Mouse (Mus musculus) hindbrain, embryonic 11.5 days (tissue): ENCODE results near the gene Gls2. TPM values are rescaled to one million over a fixed set of nuclear protein-coding genes. Genes with fewer than 3 reads are reported as not detected.

Experiments used
- ATAC-seq: fragments of 200-750 bp; cut with Nextera tagmentation; 2 replicates; pipeline ENCODE4 v1.8.0; 2017; ENCODE audit warnings: mild to moderate bottlenecking, moderate TSS enrichment, moderate library complexity; ENCODE audit not compliant: low FRiP score
- DNase-seq: peaks from one replicate; pipeline ENCODE4 v3.0.0-alpha.2; 2015; ENCODE audit warnings: low spot score
- H3K27ac ChIP-seq: fragments of 300-500 bp; sonication (generic); 2 replicates; pipeline ENCODE4 v1.5.1; 2014; ENCODE audit warnings: mild to moderate bottlenecking, low read depth, low read length
- H3K27me3 ChIP-seq: fragments of 300-500 bp; sonication (generic); 2 replicates; pipeline ENCODE4 v1.6.1; 2014; ENCODE audit warnings: mild to moderate bottlenecking, low read length, moderate library complexity, mixed read lengths; ENCODE audit not compliant: control insufficient read depth, insufficient read depth
- H3K36me3 ChIP-seq: fragments of 300-500 bp; sonication (generic); 2 replicates; pipeline ENCODE4 v1.6.1; 2014; ENCODE audit warnings: mild to moderate bottlenecking, low read length, moderate library complexity, mixed read lengths; ENCODE audit not compliant: control insufficient read depth, insufficient read depth
- H3K4me1 ChIP-seq: fragments of 300-500 bp; sonication (generic); replicated peaks from 2 replicates; pipeline ENCODE4 v1.6.1; 2014; ENCODE audit warnings: low read length, mixed read lengths; ENCODE audit not compliant: control insufficient read depth, insufficient read depth
- H3K4me2 ChIP-seq: fragments of 300-500 bp; sonication (generic); replicated peaks from 2 replicates; pipeline ENCODE4 v1.6.1; 2014; ENCODE audit warnings: mild to moderate bottlenecking, low read depth, low read length
- H3K4me3 ChIP-seq: fragments of 300-500 bp; sonication (generic); 2 replicates; pipeline ENCODE4 v1.5.1; 2014; ENCODE audit warnings: low read depth, low read length
- H3K9ac ChIP-seq: fragments of 300-500 bp; sonication (generic); 2 replicates; pipeline ENCODE4 v1.6.1; 2014; ENCODE audit warnings: low read depth, low read length
- H3K9me3 ChIP-seq: fragments of 300-500 bp; sonication (generic); 2 replicates; pipeline ENCODE4 v1.6.1; 2016; ENCODE audit warnings: low read length; ENCODE audit not compliant: control insufficient read depth
- WGBS: fragments of 180-500 bp; shearing (Covaris S2); extraction: QIAGEN DNeasy Blood & Tissue Kit; methylation state at CpG from one replicate; pipeline ENCODE4 v1.1.7; 2014; 5-methylcytosine and 5-hydroxymethylcytosine counted together
- polyA plus RNA-seq: library from polyadenylated mRNA; unstranded; fragments of >200 nt; fragmentation: Nextera tagmentation; extraction: Ambion mirVana; gene quantifications from 2 replicates; pipeline ENCODE4 v1.2.1, GENCODE M21; 2014

The Gls2 gene
- polyA plus RNA-seq, 1 experiment from 2014 or later, result 1.5 TPM

- under 1% methylated on average over 44 of the region's 58 CpGs for WGBS
- ATAC-seq (peak; percentile 94), DNase-seq (peak; percentile 91)
- Histone ChIP-seq H3K36me3 (no peaks in the 10 kb centered on the region), H3K9me3 (no peaks in the 10 kb centered on the region), H3K4me3 (peak within 1 kb of the TSS; percentile 68), H3K27ac (peak within 1 kb of the TSS; percentile 86), H3K4me2 (peak within 1 kb of the TSS; percentile 65), H3K27me3 (no peaks in the 10 kb centered on the region), H3K9ac (peak within 1 kb of the TSS; percentile 91), H3K4me1 (no peaks in the 10 kb centered on the region)
These were observed 37.6 kb downstream of the Gls2 start, which contains the start of gene Timeless for GRCm38 (mm10) chr10:128231697-128232419. TSS of gene Timeless (plus strand) at chr10:128232065.

DNA sequence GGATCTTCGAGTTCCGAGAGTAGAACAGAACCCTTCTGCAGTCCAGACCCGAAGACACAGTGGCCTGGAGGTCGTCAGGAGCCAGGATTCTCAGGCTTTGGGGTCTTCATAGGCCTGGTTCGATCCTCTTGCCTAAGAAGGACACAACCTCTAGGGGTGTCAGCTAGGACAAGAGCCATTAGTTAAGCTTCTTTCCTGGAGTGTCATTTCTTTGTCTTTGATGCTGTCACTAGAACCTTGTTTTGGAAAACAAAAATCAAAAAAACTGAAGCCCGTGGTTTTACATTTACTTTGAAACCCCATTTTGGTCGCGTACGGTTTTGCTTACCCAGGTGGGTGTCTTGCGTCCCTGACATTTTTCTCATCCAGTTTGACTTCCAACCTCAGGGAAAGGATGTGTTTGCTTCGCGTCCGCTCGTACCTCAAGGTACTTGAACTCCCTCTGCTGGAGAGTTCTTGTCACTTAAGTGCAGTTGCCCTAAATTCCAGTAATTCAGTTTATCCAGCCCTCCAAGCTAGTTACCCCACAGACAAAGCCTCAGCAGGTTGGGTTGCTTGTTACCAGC is 38.2 kb downstream of the Gls2 start:
- no peaks in the 10 kb centered on the region for H3K9me3 ChIP-seq
- no peaks in the 10 kb centered on the region for H3K27me3 ChIP-seq
- H3K4me3 ChIP-seq, result peak overlapping the region; percentile 68
- peak overlapping the region; percentile 86 for H3K27ac ChIP-seq
- no peaks in the 10 kb centered on the region for H3K4me1 ChIP-seq
- H3K36me3 ChIP-seq, result no peaks in the 10 kb centered on the region
- under 1% methylated on average over 14 of the region's 14 CpGs for WGBS
- peak overlapping the region; percentile 65 for H3K4me2 ChIP-seq
- DNase-seq (peak; percentile 79), ATAC-seq (peak; percentile 39; the same call in 1 of the 2 replicates)
- H3K9ac ChIP-seq, result peak overlapping the region; percentile 91

- 74% methylated on average over 4 of the region's 4 CpGs for WGBS
- Histone ChIP-seq H3K4me2 (no peak overlapping the region), H3K36me3 (no peaks in the 10 kb centered on the region), H3K9ac (no peak overlapping the region), H3K27me3 (no peaks in the 10 kb centered on the region), H3K4me3 (no peak overlapping the region), H3K4me1 (no peaks in the 10 kb centered on the region), H3K9me3 (no peaks in the 10 kb centered on the region), H3K27ac (no peak overlapping the region)
- no peak for ATAC-seq
- no peak for DNase-seq
These were observed 42.1 kb downstream of the Gls2 start for GRCm38 (mm10) chr10:128236321-128236720.

GRCm38 (mm10) chr10:128237807-128238480 is 43.7 kb downstream of the Gls2 start:
- H3K9me3 ChIP-seq, result no peaks in the 10 kb centered on the region
- H3K4me1 ChIP-seq, result no peaks in the 10 kb centered on the region
- no peak overlapping the region for H3K4me3 ChIP-seq
- 91% methylated on average over 15 of the region's 15 CpGs for WGBS
- no peaks in the 10 kb centered on the region for H3K27me3 ChIP-seq
- no peak overlapping the region for H3K9ac ChIP-seq
- no peak overlapping the region for H3K4me2 ChIP-seq
- no peaks in the 10 kb centered on the region; the same call in 1 of the 2 replicates for H3K36me3 ChIP-seq
- no peak overlapping the region for H3K27ac ChIP-seq
- no peak for DNase-seq
- no peak for ATAC-seq

DNA sequence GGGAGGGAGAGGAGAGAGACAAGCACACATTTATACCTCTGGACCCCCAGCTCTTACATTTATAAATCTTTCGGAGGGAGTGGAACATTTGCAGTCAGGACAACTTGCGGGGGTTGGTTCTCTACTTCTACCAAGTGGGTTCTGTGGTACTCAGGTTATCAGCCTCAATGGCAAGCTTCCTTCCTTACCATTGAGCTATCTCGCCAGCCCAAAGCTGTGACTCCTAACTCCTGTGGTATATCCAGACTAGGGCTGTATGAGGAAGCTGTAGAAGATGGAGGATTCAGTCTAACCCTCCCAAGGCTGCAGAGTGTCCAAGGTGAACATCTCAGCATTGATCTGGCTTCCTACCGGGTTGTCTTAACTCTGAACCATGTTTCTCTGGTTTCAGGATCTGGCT is 44.9 kb downstream of the Gls2 start:
- Histone ChIP-seq H3K4me3 (no peak overlapping the region), H3K27ac (no peak overlapping the region), H3K4me2 (no peak overlapping the region), H3K9ac (no peak overlapping the region), H3K36me3 (peaks cover 4% of the 10 kb centered on the region; the same call in 1 of the 2 replicates), H3K9me3 (no peaks in the 10 kb centered on the region), H3K4me1 (no peaks in the 10 kb centered on the region), H3K27me3 (no peaks in the 10 kb centered on the region)
- ATAC-seq (no peak), DNase-seq (no peak)
- WGBS, result 91% methylated on average over 4 of the region's 4 CpGs

- no peak for ATAC-seq
- H3K36me3 ChIP-seq, result peaks cover 4% of the 10 kb centered on the region; the same call in 1 of the 2 replicates
- H3K4me3 ChIP-seq, result no peak overlapping the region
- no peak overlapping the region for H3K9ac ChIP-seq
- H3K4me1 ChIP-seq, result no peaks in the 10 kb centered on the region
- H3K4me2 ChIP-seq, result no peak overlapping the region
- no peaks in the 10 kb centered on the region for H3K9me3 ChIP-seq
- WGBS, result 94% methylated on average over 18 of the region's 18 CpGs
- H3K27ac ChIP-seq, result no peak overlapping the region
- DNase-seq, result no peak
- H3K27me3 ChIP-seq, result no peaks in the 10 kb centered on the region
These were observed 45.9 kb downstream of the Gls2 start for GRCm38 (mm10) chr10:128240131-128240530.

GRCm38 (mm10) chr10:128243252-128243651 is 49.0 kb downstream of the Gls2 start:
- Histone ChIP-seq H3K36me3 (peaks cover 14% of the 10 kb centered on the region), H3K27me3 (no peaks in the 10 kb centered on the region), H3K9me3 (no peaks in the 10 kb centered on the region), H3K4me3 (no peak overlapping the region), H3K9ac (no peak overlapping the region), H3K4me1 (no peaks in the 10 kb centered on the region), H3K4me2 (no peak overlapping the region), H3K27ac (no peak overlapping the region)
- ATAC-seq, result no peak
- WGBS, result 97% methylated on average over 8 of the region's 8 CpGs
- no peak for DNase-seq

DNA sequence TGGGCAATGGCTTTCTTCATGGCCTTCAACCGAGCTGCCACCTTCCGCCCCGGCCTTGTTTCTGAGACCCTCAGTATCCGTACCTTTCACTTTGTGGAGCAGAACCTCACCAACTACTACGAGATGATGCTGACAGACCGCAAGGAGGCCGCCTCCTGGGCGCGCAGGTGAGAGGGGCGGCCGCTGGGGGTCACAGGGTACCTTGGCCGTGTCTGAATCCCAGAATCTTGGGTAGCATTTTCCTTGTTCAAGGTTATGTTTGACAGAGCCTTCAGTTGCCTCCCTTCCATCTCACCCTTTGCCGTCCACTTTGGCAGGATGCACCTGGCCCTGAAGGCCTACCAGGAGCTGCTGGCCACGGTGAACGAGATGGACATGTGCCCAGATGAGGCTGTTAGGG is 49.9 kb downstream of the Gls2 start:
- WGBS, result 96% methylated on average over 15 of the region's 15 CpGs
- no peak overlapping the region for H3K4me3 ChIP-seq
- H3K9me3 ChIP-seq, result no peaks in the 10 kb centered on the region
- peaks cover 16% of the 10 kb centered on the region for H3K36me3 ChIP-seq
- H3K27ac ChIP-seq, result no peak overlapping the region
- H3K4me2 ChIP-seq, result no peak overlapping the region
- DNase-seq (no peak), ATAC-seq (no peak)
- H3K4me1 ChIP-seq, result no peaks in the 10 kb centered on the region
- H3K27me3 ChIP-seq, result no peaks in the 10 kb centered on the region
- H3K9ac ChIP-seq, result no peak overlapping the region
